Mouse (Mus musculus) adrenal gland (tissue): ENCODE measurements around the gene Setdb1.

Source experiments
- intact Hi-C: fragments of 180-260 bp; cut with DNase I; formaldehyde crosslinking; loops from one replicate; pipeline ENCODE4 v1.15.1; 2025

The Setdb1 gene

DNA sequence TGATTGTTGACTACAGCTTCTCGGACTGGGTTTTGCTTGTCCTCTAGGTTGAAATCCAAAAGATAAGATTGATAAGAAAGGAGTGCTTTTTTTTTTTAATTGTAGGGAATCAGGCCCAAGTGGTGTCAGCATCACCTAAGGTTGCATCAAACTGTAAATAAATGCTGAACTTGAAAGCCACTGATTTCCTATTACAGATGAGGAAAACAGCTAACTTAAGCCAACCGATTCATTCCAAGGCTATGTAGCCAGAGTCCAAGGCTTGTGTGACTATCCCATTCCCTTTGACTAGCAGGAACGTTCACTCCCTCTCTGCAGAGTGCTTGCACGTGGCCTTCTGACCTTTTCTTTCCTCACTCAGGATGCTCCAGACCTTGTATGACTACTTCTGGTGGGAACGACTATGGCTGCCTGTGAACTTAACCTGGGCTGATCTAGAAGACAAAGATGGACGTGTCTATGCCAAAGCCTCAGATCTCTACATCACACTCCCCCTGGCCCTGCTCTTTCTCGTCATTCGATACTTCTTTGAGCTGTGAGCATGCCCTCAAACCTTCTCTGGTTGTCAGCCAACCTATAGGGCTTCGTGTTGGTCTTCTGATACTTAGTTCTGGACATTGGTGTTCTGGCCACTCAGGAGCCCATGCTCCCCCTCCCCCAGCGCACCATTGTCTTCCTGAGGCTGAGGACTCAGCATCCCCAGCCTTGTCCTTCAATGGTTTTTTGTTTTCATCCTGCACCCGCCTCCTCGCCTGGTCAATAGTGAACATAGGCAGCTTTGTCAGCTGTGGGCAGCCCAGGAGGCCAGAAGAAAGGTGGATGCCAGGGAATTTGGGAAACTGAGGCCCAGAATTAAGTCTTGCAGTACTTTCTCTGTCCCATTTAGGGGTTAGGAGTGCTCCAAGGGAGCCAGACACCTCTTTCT is 37.0 kb downstream of the Setdb1 start:
- intact Hi-C loops = no loop called here

DNA sequence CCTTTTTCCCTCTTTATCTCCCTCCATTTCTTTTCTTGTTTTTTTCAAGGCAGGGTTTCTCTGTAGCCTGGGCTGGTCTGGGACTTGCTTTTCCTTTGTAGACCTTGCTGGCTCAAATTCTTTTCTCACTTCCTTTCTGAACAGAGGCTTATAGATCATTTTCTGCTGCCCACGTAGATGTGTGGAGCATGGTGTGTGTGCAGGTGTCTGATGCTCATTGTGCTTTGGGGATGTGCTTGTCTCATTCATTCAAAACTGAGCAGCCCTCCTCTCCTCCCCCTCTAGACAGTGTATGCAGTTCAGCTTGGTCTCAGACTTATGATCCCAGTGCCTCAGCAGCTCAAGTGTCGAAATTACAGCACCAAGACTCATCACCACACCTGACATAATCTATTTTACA is 37.9 kb downstream of the Setdb1 start:
- intact Hi-C loops = no loop called here

DNA sequence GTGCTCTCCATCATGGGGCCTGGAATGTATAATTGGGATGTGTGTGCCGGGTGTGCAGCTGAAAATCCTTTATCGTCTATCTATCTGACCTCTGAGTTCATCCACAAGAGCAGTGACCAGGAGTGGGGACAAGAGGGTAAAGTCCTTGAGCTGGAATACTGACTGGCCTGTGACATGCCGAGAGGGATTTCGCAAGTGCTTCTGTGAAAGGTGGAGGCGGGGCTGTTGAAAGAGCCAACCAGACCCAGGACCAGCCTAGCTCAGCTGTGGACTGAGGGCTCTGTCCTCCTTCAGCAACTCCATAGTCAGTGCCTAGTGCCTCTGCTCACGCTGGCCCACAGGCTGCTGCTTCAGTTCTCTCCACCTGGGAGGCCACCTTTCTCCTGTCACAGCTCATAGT is 38.5 kb downstream of the Setdb1 start:
- intact Hi-C loops = no loop called here

DNA sequence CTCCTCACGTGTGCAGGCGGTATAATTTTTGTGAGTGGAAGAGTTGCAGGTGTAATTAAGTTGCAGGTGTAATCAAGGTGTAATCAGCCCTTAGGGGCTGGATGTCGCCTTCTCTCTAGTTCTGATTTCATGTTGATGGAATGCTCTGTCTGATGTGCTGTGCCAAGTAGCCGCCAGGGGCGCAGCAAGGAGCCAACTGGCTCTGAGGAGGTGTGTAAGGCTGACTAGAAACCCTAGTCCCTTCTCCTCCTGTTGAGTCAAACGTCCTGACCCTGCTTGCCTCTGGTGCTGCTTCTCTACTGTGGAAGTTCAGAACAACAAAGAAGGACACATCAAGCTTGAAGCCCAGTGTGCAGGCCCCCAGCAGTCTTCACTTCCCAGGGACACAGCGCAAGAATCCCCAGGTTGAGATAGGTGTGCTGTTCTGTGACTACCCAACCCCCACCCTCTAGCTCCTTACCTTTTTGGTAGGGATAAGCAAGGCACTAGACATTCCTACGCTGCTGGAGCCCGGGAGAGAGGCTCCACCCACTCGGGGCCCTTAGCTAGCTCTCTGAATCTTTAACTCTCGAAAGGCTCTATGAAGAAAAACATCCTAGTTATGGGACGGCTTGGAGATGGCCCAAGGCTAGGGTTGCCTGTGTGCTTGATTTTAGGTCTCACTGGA is 39.5 kb downstream of the Setdb1 start:
- intact Hi-C loops = no loop called here

DNA sequence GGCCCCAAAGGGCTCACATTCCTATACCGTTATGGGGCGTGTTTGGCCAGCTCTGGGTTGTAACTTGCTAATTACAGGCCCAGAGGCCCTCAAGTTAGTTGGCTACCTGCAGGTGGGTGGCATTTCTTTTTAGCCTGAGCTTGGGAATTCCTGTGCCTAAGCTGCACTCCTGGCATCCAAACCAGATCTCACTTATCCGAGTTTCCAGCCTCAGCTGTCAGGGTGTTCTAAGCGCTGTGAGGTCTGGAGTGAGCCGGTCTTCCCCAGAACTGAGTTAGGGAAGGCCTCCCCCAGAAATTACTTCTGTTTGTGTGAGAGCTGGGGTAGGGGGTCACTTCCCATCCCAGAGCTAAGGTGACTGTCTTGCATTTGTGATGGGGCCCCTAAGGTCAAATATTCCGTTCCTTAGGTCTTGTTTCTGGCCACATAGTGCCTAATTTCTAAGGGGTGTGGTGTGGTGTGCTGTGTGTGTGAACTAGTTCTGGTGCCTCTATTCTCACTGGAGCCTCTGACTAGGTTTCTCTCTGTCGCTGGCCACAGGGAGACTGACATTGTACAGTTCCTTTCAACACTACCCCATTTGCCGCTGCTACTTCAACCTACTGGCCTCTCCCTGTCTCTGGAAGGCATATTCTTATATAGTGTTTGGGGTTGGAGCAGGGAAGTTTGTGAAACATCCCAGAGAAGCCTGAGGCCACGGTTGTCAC is 41.0 kb downstream of the Setdb1 start:
- intact Hi-C loops = no loop called here

DNA sequence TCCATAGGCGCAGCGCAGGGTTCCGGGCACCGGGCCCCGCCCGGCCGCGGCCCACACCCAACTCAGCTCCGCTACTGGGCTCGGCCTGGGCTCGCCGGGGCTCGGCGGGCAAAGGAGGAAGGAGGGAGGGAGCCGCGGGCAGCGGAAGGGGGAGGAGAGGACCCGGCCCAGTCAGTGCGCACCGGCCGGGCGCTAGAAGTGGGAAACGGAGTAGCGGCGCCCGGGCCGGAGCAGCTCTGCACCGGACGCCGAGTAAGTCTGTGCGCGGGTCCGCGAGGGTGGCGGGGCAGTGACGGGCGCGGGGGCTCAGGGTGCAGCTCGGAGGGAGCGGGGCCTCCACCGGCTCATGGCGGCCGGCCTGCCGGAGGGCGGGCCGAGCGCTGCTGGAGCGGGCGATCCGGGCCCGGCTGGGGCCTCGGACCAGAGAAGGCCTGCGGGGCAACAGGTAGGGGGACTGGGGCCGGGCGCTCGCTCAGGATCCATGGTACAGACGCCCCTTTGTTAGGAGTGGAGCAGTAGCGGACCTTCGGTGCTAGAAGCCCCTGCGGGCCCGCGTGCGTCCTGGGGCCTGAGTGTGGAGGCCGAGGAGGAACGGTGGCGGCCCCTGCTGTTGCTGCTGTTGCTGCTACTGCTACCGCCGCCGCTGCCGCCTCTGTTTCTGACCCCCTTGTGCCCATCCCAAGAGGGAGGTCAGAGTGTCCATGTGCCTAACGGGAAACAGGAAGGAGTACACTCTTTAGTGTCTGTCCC is 41.7 kb downstream of the Setdb1 start:
- intact Hi-C loops = no loop called here

DNA sequence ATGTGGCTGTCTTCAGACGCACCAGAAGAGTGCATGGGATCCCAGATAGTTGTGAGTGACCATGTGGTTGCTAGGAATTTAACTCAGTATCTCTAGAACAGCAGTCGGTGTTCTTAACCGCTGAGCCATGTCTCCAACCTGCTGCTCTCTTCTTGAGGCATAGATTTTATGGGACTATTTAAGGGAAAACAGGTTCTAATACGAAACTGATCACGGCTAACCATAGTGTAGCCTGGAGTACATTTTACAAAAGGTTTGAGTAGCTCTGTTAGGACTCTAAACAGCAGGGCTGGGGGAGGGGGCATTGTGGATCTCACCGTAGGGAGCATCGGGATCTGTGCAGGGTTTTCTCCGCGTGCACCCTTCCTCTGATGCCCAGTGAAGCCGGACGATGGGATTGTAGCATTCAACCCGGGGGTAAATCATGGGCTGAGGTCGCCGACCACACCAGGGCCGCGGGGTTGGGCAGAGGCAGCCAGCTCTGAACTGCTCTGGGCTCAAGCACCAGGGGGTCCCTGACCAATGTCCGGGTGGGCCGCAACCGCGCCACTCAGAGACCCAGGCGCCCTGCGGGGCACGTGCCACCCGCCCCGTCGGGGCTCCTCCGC is 42.4 kb downstream of the Setdb1 start, which contains the start of gene Cers2:
TSS of gene Cers2 (plus strand) at position 306 of the 608 bp plus-strand sequence.
- intact Hi-C loops = no loop called here

DNA sequence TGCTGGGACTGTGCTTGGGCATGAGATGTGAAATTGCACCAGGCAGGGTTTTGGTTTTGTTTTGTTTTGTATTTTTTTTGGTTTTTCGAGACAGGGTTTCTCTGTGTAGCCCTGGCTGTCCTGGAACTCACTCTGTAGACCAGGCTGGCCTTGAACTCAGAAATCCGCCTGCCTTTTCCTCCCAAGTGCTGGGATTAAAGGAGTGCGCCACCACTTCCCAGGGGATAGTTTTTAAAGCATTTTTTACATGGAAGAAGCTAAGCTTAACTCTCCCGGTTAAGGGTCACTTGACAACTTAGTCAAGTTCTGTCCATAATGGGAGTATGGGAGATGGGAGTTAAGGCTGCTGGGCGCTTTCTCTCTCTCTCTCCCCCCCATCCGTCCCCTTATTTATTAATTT is 42.9 kb downstream of the Setdb1 start:
- intact Hi-C loops = no loop called here

DNA sequence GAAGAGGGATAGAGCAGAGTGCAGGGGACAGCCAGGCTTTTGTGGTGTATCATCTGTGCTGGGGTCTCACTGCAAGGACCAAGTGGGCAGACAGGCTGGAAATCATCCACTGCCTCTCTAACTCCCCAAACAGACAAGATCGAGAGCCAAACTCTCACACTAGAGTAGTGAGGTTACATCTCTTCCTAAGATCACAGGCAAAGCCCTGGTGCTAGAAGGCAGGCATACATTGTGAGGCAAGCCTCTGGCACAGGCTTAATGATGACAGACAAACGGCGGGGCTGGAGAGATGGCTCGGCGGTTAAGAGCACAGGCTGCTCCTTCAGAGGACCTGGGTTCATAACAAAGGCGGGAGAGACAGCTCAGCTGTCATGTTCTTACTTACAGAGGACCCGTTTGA is 43.5 kb downstream of the Setdb1 start:
- intact Hi-C loops = no loop called here

DNA sequence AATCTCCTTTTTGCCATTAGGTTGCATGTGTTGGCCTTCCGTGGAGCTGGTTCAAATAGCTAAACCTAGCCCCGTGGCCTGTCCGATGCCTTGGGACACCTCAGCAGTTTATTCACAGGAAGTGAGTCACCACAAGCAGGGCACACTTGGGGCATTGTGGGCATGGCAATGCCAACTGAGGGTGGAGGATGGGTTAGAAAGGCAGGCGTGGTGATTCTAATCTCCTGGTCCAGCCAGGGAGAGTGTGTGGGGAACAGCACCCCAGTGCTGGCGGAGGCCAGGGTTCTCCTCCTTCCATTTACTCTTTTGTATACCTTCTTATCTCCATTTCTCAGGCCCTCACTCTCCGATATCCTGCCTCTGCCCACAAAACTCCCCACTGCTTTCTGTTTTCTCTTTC is 44.4 kb downstream of the Setdb1 start:
- intact Hi-C loops = no loop called here

DNA sequence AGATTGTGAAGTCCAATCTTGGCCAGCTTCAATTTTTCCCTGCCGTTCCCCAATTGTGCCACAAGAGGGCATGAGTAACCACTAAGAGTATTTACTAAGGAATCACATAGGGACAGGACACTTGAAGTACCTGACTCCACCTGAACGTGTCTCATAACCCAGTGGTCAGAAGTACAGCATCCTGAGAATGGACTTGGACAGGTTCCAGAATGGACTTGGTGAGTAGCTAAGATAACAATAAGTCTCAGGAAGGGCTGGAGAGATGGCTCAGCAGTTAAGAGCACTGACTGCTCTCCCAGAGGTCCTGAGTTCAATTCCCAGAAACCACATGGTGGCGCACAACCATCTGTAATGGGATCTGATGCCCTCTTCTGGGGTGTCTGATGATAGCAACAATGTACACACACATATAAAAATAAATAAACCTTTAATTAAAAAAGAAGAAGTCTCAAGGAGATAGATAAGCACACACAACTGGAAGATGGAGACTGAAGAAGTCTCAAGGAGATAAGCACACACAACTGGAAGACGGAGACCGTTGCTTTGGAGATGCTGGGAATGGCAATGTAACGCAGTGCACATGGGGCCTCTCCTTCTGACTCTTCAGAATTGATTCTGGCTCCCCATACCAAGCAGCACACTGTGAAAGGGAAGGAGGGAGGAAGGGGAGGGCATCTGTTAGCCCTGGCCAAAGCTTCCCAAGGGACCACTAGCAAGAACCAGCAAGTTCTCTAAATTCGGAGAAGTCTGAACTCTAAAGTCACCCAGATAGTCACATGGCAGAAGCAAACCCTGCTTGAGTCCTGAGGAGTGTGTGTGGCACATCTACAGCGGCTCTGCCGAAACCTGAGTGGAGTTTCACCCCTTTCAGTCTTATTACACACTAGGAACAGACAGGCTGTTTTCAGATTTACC is 45.8 kb downstream of the Setdb1 start:
- intact Hi-C loops = no loop called here

DNA sequence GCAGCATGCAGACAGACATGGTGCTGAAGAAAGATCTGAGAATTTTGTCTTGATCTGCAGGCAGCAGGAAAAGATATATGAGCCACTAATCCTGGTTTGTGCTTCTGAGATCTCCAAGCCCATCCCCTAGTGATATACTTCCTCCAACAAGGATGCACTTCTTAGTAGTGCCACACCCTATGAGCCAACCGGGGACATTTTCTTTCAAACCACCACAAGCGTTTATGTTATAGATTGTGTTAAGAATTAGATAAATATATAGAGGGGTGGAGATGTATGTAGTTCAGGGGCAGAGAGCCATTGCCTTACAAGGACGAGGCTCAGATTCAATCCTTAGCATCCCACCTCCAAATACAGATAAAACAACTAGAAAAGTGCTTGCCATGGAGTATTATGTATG is 46.5 kb downstream of the Setdb1 start:
- intact Hi-C loops = no loop called here

DNA sequence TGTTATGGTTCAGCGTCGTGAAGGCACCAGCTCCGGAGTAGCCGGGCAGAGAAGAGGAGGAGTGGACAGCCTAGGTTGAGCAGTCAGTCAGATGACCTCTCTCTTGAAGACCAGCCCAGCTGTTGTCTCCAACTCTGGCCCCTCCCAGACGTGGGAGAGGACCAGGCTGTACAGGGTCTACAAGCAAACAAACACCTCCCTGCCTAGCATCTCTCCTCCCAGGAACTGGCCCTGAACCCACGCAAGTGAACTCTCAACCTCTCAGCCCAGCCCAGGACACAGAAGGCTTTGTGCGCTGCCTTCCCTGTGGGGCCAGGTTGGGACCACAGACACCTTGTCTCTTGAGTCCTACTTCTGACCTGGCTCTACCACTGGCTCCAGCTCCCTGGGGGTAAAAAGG is 49.9 kb downstream of the Setdb1 start, which contains the start of gene Anxa9:
TSS of gene Anxa9 (minus strand) at position 77 of the 400 bp plus-strand sequence.
- intact Hi-C loops = no loop called here

DNA sequence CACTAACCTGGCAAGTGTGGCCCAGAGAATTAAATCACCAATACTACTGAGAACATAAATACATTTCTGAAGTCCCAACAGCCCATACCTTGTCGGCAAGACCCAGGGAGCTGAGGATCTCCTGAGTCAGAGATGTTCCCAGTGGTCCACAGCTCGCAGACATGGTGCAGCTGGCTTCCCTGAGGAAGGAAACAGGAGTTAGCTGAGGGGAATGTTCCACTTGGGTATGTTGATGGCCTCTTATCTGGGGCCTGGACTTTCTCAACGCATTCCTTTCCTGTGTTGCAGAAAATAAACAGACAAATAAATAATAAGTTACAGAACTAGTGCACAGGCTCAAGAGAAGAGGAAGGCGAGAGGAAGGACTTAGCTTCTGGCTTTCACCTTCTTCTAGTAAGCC is 50.8 kb downstream of the Setdb1 start:
- intact Hi-C loops = no loop called here

DNA sequence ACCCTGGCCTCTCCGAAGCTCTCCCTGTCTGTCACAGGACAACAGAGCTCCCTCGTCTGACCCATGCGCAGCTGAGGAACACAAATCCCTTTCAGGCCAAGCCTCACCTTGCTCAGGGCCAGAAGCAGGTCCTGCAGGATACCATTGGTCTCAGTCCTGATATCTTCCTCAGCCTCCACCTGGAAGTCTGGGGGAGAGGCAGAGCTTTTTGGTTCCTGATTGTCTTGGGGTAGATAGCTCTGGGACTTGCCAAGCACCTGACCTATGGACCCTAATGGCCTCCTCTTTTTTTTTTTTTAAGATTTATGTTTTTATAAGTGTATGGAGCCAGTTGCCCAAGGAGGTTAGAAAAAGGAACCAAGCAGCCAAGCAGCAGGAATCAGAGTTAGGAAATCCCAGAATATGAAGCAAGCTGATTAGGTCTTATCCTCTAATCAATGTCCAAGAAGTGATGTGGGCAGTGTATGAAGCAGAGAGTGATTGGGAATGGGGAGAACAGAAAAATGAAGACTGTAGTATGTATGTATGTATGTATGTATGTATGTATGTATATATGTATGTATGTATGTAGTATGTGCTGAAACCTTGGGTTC is 55.7 kb downstream of the Setdb1 start:
- intact Hi-C loops = no loop called here

DNA sequence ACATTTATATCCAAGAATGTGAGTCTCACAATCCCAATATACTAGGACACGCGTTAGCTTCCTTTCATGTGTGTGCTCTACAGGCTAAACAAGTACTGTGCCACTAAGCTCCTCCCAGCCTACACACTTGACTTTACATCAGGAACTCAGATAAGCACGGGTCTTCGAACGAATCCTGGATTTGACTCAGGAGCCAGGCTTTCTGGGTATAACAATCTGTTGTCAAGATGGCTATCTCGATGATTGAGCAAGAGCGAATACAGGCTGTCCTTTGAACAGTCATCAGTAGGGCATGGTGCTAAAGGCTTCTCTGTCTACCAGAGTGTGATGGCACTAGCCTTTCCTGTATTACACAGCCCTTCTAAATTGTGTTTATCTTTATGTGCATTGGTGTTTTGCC is 59.0 kb downstream of the Setdb1 start:
- intact Hi-C loops = no loop called here

DNA sequence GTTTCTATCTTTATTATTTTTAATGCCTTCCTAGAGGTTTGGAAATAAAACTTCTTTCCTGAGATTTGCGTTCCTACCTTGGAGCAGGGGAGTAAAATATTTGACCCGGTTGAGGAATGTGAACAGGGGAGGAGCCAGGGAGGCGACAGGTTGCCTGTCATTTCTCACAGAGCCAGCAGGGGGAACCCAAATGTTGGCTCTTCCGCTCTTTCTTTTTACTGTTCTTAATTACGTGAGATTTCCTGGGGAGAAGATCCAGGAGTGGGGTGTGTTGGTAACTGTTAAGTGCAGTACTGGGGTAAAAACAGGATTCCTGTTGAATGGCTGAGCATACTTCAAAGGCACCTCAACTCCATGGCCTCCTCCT is 60.9 kb downstream of the Setdb1 start:
- intact Hi-C loops = no loop called here

DNA sequence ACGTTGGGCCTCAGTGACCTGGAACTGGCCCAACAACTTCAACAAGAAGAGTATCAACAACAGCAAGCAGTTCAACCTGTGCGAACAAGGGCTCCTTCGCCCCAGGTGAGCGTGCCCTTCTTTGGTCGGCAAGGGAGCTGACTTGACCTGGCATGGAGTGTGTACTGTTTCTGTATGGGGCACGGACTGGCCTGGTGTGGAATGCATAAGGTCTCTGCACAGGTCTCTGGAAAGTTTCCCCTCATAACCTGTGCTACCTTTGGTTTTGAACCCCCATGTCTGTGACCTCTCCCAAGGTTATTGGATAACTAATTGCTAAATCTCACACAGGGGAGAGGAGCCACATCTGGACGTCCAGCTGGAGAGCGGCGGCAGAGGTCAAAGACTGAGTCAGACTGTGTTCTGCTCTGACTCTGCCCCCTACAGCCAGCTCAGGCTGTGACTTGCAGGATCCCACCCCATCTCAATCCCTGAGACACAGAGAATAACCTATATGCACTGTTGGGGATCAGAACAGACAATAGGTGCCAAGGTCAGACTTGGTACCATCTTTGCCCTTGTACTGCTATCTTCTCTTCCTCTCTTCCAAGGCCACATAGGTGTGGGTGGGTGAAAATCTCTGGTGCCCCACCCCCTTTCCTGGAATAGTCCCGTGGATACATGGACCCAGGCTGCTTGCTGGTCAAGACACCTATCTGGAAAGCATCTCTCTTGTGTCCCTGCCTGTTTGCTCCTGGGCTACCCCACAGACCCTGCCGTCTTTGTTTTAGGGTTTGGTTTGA is 61.5 kb downstream of the Setdb1 start:
- intact Hi-C loops = no loop called here

DNA sequence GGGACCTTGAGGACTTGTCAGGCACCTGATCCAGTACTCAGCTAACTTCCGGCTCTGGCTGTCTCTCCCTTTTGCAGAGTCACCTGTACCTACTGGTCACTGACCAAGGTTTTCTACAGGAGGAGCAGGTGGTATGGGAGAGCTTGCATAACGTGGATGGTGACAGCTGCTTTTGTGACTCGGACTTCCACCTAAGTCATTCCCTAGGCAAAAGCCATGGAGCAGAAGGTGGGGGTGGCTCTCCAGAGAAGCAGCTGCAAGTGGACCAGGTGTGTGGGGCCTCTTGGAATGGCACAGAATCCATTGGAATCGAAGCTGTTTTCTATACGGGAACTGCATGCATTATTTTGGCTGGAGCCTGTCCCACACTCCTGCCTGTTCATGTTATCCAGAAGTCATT is 62.3 kb downstream of the Setdb1 start:
- intact Hi-C loops = no loop called here
